Mouse (Mus musculus) gastrocnemius, postnatal 10 days (tissue): Measurements from ENCODE around the gene Plpp3. TPM values are rescaled to one million over a fixed set of nuclear protein-coding genes. Genes with fewer than 3 reads are reported as not detected.
A peak's percentile ranks its signal among the peaks of the same experiment; 100 is the strongest.
"Not testable (repeated sequence)": the region's sequence is repeated elsewhere in the genome, so short reads cannot be mapped to it uniquely, and the experiment has no call there.

Experiments used
- DNase-seq: peaks from one replicate; pipeline ENCODE4 v3.0.0; 2021; ENCODE audit warnings: mixed read lengths
- total RNA-seq, 2 experiments: library from RNA; stranded (reverse); gene quantifications; 2 replicates each; pipeline ENCODE4 v1.2.3; 2021

Plpp3 gene
- total RNA-seq, 2 experiments from 2014 or later, result 79.6 to 82.6 TPM

DNA sequence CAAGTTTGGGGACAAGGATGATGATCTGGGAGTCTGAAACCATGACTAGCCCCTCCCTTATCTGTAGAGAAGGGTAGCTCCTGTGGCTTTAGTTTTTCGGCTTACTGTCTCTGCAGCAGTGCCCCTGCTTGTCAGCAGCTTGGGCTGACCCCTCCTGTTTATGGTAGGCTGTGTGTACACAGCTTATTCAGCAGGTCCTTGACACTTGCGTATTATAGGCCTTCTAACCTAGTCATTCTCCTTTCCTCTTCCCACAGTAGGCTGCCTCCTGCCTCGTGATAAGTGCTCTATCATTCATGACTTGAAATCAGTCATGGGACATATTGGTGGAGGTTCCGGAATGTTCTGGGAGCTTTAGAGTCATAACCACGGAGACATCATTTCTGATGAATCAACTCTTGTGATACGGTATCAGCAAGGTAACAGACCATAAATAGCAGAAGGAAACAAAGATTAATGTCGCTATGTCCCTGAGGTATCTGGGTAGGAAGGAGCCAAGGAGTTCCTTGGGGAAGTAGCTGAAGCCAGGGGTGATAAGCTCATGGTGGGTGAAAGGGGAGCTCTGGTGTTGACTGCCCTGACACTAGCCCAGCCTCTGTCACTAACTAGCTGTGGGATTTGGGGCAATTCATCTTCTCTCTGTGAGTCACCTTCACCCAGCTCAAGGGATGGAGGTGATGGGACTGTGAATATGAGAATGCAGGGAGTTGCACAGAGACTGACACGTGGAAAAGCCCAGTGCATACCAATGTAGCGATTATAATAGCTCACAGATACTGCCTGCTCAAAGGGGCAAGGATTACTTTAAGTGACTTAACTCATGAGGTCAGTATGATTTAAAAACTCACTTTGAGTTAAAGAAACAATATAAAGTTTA, 104.0 kb downstream of the Plpp3 start:
- no peak for DNase-seq

GRCm38 (mm10) chr4:105262358-105262757, 105.2 kb downstream of the Plpp3 start:
- no peak for DNase-seq

DNA sequence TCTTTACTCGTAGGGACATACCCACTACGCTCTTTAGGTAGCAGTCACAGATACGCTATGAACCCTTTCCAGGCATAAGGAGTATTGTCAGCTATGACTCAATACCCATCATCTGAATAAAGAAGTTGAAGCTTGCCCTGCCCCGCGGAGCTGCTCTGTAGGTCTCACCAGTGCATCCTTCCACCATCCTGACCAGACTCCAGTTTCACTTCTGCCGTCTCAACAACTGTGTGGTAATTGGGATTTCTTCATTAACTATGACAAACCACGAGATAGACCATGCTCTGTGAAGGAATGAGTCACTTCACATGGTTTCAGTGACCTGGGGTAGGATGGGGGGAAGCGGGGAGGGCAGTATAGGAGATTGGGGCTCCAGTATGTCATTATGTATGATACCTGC, 106.5 kb downstream of the Plpp3 start:
- DNase-seq, result no peak

- DNase-seq, result no peak
Observed at GRCm38 (mm10) chr4:105265041-105265440, 107.9 kb downstream of the Plpp3 start.

DNA sequence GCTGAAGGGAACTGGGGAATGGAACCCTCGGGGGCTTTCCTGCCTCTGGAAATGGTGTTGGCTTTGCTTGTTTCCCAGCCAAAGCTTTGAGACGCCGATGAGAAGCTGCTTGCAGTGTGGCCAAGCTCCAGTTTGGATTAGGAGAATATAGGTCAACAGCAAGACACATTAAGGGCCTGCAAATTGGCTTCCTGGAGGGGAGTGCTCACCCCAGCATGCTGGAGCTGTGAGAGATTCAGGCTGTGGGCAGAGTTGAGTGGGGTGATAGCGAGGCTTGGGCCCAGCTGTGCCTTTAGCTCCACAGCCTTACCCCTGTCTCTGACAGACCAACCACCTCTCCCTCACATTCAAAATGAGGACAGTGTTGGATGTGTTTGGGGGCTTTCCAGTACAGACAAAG, 108.5 kb downstream of the Plpp3 start:
- no peak for DNase-seq

DNA sequence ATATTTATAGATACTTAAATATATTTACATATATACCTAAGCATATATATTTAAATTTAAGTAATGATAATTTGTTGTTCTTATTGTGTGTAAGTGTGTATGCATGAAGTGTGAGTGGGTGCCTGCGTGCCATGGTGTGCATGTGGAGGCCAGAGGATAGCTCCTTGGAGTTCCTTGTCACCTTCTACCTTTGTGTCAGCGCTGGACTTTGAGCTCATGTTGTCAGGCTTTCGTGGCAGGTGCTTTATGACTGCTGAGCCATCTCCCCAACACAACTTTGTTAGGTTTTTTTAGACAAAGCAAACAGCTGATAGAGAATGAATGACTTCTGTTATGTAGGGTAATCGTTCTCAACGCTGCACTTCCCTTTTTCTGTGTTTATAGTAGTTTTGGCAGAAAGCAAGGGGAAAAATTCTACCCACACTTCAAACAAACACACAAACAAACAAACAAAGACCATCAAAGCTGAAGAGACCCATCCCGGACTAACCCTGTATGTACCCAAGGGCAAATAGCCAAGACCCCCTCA, 111.1 kb downstream of the Plpp3 start:
- no peak for DNase-seq

DNA sequence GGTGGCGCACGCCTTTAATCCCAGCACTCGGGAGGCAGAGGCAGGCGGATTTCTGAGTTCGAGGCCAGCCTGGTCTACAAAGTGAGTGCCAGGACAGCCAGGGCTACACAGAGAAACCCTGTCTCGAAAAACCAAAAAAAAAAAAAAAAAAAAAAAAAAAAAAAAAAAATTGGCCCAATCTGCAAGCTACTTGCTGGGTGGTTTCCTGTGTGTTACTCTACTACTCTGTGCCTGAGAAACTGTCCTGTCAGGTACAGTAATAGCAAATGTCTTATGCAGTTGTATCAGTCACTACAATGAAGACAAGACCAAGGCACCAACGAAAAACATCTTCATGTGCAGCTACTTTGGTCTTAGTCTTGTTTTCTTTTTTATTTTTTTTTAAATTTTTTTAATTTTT, 112.3 kb downstream of the Plpp3 start:
- DNase-seq, result not testable (repeated sequence)

DNA sequence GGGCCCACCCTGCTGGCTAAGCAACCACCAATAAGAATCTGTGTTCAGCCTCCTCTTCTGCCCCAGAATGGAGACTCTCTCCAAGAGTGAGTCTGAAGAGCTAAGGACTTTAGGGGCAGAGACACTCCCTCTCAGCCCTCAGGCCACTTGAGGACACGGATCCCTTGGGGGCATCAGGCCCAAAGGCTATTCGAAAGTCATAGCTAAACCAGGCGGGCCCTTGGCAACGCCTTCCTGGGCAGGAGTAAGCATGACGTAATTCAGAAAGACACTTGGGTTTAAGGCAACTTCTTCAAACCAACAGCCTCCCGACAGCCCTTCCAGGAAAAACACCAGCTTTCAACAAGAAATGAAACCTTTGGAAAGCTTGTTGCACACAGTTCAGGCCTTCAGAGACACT, 114.0 kb downstream of the Plpp3 start:
- peak; percentile 53 for DNase-seq

DNA sequence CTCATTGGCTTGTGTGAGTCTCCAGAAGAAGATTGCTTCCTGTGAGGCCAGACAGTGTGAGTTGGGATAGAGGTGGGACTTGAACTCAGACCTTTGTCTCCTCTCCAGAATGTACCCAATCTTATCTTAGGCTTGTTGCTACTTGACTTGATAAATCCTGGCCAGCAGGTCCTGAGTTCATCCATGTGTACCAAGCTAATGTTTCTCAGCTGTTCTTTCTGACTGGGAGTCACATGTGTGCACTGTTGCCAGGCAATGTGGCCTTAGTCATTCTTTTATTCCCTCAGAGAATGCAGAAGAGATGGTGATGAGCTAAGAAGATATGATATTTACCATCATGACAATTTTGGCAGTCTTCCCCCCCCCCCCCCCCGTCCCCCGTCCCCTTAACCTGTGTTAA, 115.9 kb downstream of the Plpp3 start:
- no peak for DNase-seq

GRCm38 (mm10) chr4:105273486-105273885, 116.3 kb downstream of the Plpp3 start:
- no peak for DNase-seq

DNA sequence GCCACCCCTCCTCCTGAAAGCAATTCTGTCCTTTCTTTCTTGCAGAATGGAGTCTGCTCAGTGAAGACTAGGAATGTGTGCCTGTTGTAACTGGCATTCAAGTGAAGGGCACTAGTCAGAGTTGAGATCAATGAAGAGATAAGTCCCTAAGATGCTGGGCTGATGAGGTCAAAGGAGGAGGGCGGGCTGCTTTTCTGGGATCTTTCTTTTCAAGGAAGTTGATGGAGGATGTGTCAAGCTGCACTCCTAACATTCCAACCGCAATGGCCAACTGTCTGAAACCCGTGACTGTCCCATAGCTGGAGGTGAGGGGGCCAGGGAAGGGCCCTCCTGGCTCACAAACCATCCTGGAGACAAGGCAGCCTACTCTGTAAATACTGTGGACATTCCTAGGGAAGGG, 118.5 kb downstream of the Plpp3 start:
- no peak for DNase-seq

DNA sequence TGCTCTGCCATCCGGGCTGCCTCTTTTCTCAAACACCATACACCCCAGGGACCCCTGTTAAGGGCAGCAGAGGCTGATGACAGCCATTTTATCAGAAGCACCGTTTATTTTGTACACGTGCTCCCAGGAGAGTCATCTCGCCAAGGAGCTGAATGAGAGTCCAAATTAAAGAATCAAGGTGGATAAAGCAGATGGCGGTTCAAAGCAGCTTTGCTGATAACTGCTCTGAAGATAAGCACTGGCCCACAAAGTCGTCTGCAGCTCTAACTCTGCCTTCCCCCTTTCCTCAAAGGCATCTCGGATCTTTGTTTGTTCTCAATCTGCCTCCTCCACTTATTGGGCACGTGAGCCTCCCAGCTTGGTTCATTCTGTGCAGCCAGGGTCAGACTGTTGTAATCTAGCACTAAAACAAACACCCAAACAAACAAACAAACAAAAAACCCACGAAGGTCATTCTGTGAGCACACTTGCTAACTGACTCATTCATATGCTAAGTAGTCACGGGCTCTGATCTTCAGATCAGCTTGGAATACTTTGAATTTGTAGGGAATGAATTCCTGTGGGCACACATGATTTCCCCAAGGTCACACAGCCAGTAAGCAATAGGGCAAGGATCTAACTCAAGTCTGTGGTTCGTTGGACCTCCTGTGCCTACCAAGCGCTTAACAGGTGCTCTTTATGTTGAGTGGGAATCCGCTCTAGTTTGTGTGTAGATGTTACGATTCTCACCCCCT, 119.1 kb downstream of the Plpp3 start:
- no peak for DNase-seq

DNA sequence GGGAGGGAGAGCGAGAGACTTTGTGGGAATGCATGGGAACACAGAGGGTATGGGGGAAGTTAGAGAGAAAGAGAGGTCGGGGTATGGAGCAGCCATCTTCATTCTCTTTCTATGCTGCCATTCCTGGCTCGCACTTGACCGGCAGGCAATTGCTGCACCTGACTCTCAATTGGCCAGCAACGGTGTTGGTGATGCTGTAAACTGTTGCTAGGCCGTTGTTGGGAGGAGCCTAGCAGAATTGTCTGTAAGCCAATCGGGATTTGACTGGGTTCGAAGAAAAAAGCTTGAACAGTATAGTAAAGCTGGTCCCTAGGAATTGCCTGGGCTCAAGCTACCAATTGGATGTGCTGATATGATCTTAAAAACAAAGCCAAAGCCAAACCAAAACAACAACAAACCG, 121.0 kb downstream of the Plpp3 start:
- no peak for DNase-seq

DNA sequence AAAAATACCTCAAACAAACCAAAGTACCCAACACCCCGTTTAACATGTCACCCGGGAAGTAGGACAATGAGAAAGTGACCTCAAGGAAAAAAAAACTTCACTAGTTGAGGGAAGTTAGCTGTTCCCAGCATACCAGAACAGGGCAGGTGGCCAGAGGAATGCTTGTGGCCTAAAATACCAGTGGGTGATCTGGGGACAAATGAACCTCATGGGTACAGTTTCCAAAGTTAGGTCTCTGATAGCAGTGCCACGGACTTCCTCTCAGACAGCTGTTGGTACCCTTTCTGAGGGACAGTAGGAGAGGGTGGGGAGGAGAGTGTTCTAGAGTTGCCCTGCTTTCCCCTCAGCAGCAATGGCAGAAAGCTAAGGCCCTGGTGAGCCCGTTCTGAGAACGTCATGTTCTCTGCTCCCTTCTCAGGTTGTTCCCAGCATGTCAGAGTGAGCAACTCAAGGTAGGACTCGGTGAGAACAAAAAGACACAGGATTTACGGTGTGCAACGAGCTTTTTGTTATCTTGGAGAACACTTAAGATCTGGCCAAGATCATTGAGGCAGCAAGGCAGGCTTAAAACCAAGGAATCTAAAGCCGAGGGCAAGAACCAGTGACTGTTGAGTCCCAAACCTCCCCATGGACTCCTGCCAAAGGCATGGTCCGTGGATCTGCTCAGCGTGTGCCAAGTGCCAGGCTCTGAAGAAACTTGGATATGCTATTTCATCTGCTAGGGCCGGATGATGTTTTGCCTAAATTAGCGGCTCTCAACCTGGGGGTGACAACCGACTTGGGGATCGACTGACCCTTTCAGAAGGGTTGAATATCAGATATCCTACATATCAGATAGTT, 121.6 kb downstream of the Plpp3 start:
- DNase-seq, result peak; percentile 76

DNA sequence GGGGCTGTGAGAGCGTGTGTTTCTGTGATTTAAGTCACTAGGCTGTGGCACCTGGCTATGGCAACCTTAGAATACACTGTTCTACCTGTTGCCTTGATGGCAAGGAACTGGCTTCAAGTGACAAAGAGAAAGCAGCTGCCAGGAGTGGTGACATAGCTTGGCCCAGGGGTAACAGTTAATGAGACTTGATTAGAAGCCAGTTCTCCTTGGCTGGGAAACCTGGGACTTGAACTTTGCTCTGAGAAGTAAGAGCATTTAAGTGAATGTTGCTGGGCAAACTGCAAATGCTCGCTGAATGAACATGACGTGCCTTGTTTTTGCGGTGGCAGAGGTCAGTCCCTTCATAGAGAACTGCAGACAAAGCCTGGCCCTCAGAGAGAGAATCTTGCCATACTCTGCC, 122.7 kb downstream of the Plpp3 start:
- DNase-seq, result no peak

- no peak for DNase-seq
Observed at GRCm38 (mm10) chr4:105281751-105282231, 124.6 kb downstream of the Plpp3 start.

Other genes with a start within 250 kb of the Plpp3 start
- under 1 TPM in 1 of 2 experiments, not detected in 1; 0.12 TPM for gene Fyb2, start 243.9 kb upstream of the Plpp3 start, total RNA-seq
- 10 to 100 TPM; 75.4 to 83.6 TPM for gene Prkaa2, start 47.5 kb upstream of the Plpp3 start, total RNA-seq